25 mouse cellular contexts compared by ENCODE assay signal in genomic region chr1:106275731-106276130, GRCm38 (mm10).
A peak's percentile ranks its signal among the peaks of the same experiment; 100 is the strongest.
DNase-seq lines count a peak whose midpoint lies in the region; TF ChIP-seq lines count a peak whose summit lies in the region.
"Had no signal": no experiment of that assay in that cellular context is flagged by ENCODE, and none has a peak within 500 bp of the region (broad histone marks: within the 10 kb centered on the region; RNA-seq: fewer than 3 reads in every experiment).

No protein-coding gene starts in this region.

- H3K27me3 ChIP-seq in CH12.LX (replicated peaks) = no peaks in the 10 kb centered on the region
- H3K27me3 ChIP-seq: heart, embryonic 12.5 days; heart, embryonic 15.5 days; hindbrain, embryonic 13.5 days; intestine, embryonic 15.5 days; Patski had no signal

- no peaks in the 10 kb centered on the region for H3K9me3 ChIP-seq in CH12.LX (replicated peaks; ENCODE audit: low read length)
- H3K9me3 ChIP-seq: G1E; heart, embryonic 12.5 days; heart, embryonic 15.5 days; hindbrain, embryonic 10.5 days; hindbrain, embryonic 13.5 days; intestine, embryonic 15.5 days had no signal

- TF ChIP-seq RAD21 in CH12.LX (IDR thresholded peaks at IDR 0.05; ENCODE audit: low read depth, low read length) = no peak

- H3K79me2 ChIP-seq in CH12.LX (replicated peaks; ENCODE audit: control insufficient read depth, extremely low read depth, insufficient read depth, poor library complexity, severe bottlenecking) = peaks cover 34% of the 10 kb centered on the region

- no peak for TF ChIP-seq CTCF in layer of hippocampus, adult 2 months (conservative IDR thresholded peaks at IDR 0.05)
- no peak for TF ChIP-seq CTCF in CH12.LX (conservative IDR thresholded peaks at IDR 0.05 in 1 of 2, IDR thresholded peaks at IDR 0.05 in 1 of 2; ENCODE audit: low read depth in 2 of 2, low read length in 2 of 2)
- no peak for TF ChIP-seq CTCF in embryonic fibroblast, embryonic 13.5 days (IDR thresholded peaks at IDR 0.05; ENCODE audit: borderline replicate concordance, insufficient read depth, low read length)

- peaks cover 13 to 92% of the 10 kb centered on the region in 2 experiments for H3K4me1 ChIP-seq in CH12.LX (ENCODE audit: control insufficient read depth in 1 of 2, insufficient read depth in 2 of 2)
- peaks cover 10% of the 10 kb centered on the region for H3K4me1 ChIP-seq in embryonic fibroblast, embryonic 13.5 days (ENCODE audit: control insufficient read depth, insufficient read depth, low read length)

- H3K9ac ChIP-seq in CH12.LX (ENCODE audit: insufficient read depth, low read depth) = no peak overlapping the region
- H3K9ac ChIP-seq: forebrain, postnatal 0 days; heart, embryonic 12.5 days; heart, embryonic 15.5 days; hindbrain, embryonic 13.5 days; intestine, embryonic 15.5 days had no signal

- H3K27ac ChIP-seq in layer of hippocampus, adult 2 months = peak overlapping the region; percentile 76
- H3K27ac ChIP-seq in CH12.LX (ENCODE audit: insufficient read depth, low read depth) = peak overlapping the region; percentile 5; the same call in 1 of the 2 replicates
- H3K27ac ChIP-seq in embryonic fibroblast, embryonic 13.5 days (ENCODE audit: insufficient read depth, low read length) = peak overlapping the region; percentile 2; the same call in 1 of the 2 replicates
- H3K27ac ChIP-seq: heart, embryonic 15.5 days; hindbrain, embryonic 10.5 days; hindbrain, embryonic 13.5 days; intestine, embryonic 15.5 days had no signal

- dilution Hi-C loops in CH12.LX (cut with MboI; ENCODE audit: extremely low pct_ligation_motif_present, extremely low pct_unique_long_range_greater_than_20kb, low sequenced_read_pairs) = no loop called here

- peak overlapping the region; percentile 91; the same call in 1 of the 2 replicates for H3K4me2 ChIP-seq in CH12.LX (ENCODE audit: insufficient read depth, low read depth, poor library complexity, severe bottlenecking)
- H3K4me2 ChIP-seq: heart, embryonic 12.5 days; heart, embryonic 15.5 days; hindbrain, embryonic 13.5 days; intestine, embryonic 15.5 days had no signal

- TF ChIP-seq POLR2A in CH12.LX (IDR thresholded peaks at IDR 0.05; ENCODE audit: low read depth, low read length) = no peak
- no peak for TF ChIP-seq POLR2A in embryonic fibroblast, embryonic 13.5 days (IDR thresholded peaks at IDR 0.05; ENCODE audit: low read depth, low read length)

- TF ChIP-seq EP300 in CH12.LX (IDR thresholded peaks at IDR 0.05; ENCODE audit: low read length) = no peak

- H3K4me3 ChIP-seq in layer of hippocampus, adult 2 months = no peak overlapping the region
- H3K4me3 ChIP-seq in CH12.LX (replicated peaks in 1 of 3; ENCODE audit: low read depth in 2 of 3, low read length in 2 of 3, poor library complexity in 1 of 3) = peak overlapping the region in 1 of 3 experiments; percentile 21
- H3K4me3 ChIP-seq in embryonic fibroblast, embryonic 13.5 days (ENCODE audit: insufficient read depth, low read length) = no peak overlapping the region
- H3K4me3 ChIP-seq: heart, embryonic 12.5 days; heart, embryonic 15.5 days; hindbrain, embryonic 10.5 days; hindbrain, embryonic 13.5 days; intestine, embryonic 15.5 days had no signal

- peaks cover 0 to 11% of the 10 kb centered on the region in 2 experiments for H3K36me3 ChIP-seq in CH12.LX (replicated peaks in 1 of 2; ENCODE audit: control insufficient read depth in 1 of 2, insufficient read depth in 1 of 2, low read length in 1 of 2)
- H3K36me3 ChIP-seq: G1E; heart, embryonic 12.5 days; heart, embryonic 15.5 days; hindbrain, embryonic 10.5 days; hindbrain, embryonic 13.5 days; intestine, embryonic 15.5 days had no signal

- in situ Hi-C loops in CH12.LX (cut with MboI; ENCODE audit: low pct_ligation_motif_present, low pct_unique_long_range_greater_than_20kb, low sequenced_read_pairs) = no loop called here

- DNase-seq in adrenal gland, postnatal 14 days = peak; percentile 29
- no peak for DNase-seq in adrenal gland, adult 2 months
- DNase-seq in layer of hippocampus, adult 2 months (ENCODE audit: low spot score in 2 of 2) = no peak
- DNase-seq in layer of hippocampus, postnatal 14 days (ENCODE audit: low spot score in 2 of 2) = no peak
- DNase-seq in CH12.LX (ENCODE audit: extremely low read depth) = no peak
- no peak for DNase-seq in heart, adult 9 months (ENCODE audit: low spot score in 2 of 2)
- DNase-seq: adrenal gland, postnatal 25 days; cerebellum, adult 11-12 months; cerebellum, adult 8-10 months; cerebellum, postnatal 10 days; cerebellum, postnatal 36 days; embryo, embryonic 11 days; gastrocnemius, postnatal 14 days; heart, adult 11 months; heart, postnatal 10 days; heart, postnatal 36 days had no signal

TF ChIP-seq in CH12.LX, 34 proteins besides CTCF, POLR2A, EP300 and RAD21:
- TF ChIP-seq ZC3H11A (IDR thresholded peaks at IDR 0.05; ENCODE audit: low read depth, low read length) = no peak
- peak; percentile 66 for TF ChIP-seq BHLHE40 (IDR thresholded peaks at IDR 0.05; ENCODE audit: low read depth, low read length)

Comparison
In these comparisons a context has a peak if more than half of its experiments do, and no peak if none do; other contexts are left out.
1. H3K27ac ChIP-seq: peak in every context shown above with its lines; median percentile 76 in layer of hippocampus, adult 2 months; 5 in CH12.LX; 2 in embryonic fibroblast, embryonic 13.5 days.